Mouse (Mus musculus) forebrain, postnatal 0 days (tissue): Measurements from ENCODE around the gene Trim54. TPM values are rescaled to one million over a fixed set of nuclear protein-coding genes. Genes with fewer than 3 reads are reported as not detected.

Experiments used
- ATAC-seq: fragments of 200-750 bp; cut with Nextera tagmentation; 2 replicates; pipeline ENCODE4 v1.8.0; 2017; ENCODE audit warnings: mild to moderate bottlenecking, moderate library complexity
- DNase-seq: peaks from one replicate; pipeline ENCODE4 v3.0.0-alpha.2; 2015
- H3K27ac ChIP-seq: fragments of 300-500 bp; sonication (generic); 2 replicates; pipeline ENCODE4 v1.5.1; 2014; ENCODE audit warnings: low read depth, mild to moderate bottlenecking, antibody characterized with exemption, low read length, moderate library complexity, mixed read lengths
- H3K27me3 ChIP-seq: fragments of 300-500 bp; sonication (generic); 2 replicates; pipeline ENCODE4 v1.6.1; 2014; ENCODE audit warnings: mild to moderate bottlenecking, low read length, mixed read lengths; ENCODE audit not compliant: insufficient read depth
- H3K36me3 ChIP-seq: fragments of 300-500 bp; sonication (generic); 2 replicates; pipeline ENCODE4 v1.6.1; 2014; ENCODE audit warnings: mild to moderate bottlenecking, moderate library complexity; ENCODE audit not compliant: insufficient read depth
- H3K4me1 ChIP-seq: fragments of 300-500 bp; sonication (generic); 2 replicates; pipeline ENCODE4 v1.6.1; 2014; ENCODE audit warnings: antibody characterized with exemption; ENCODE audit not compliant: insufficient read depth
- H3K4me2 ChIP-seq: fragments of 300-500 bp; sonication (generic); 2 replicates; pipeline ENCODE4 v1.6.1; 2014; ENCODE audit warnings: low read depth, mild to moderate bottlenecking, moderate library complexity
- H3K4me3 ChIP-seq: fragments of 300-500 bp; sonication (generic); 2 replicates; pipeline ENCODE4 v1.5.1; 2014; ENCODE audit warnings: low read depth, low read length, mixed read lengths
- H3K9ac ChIP-seq: fragments of 300-500 bp; sonication (generic); 2 replicates; pipeline ENCODE4 v1.6.1; 2014; ENCODE audit warnings: mild to moderate bottlenecking
- H3K9me3 ChIP-seq: fragments of 300-500 bp; sonication (generic); 2 replicates; pipeline ENCODE4 v1.6.1; 2016; ENCODE audit warnings: low read length
- CTCF ChIP-seq: sonication (generic); IDR thresholded peaks from 2 replicates; pipeline ENCODE4 v1.5.1; 2016; ENCODE audit warnings: antibody characterized with exemption, control low read depth, low read depth
- WGBS: fragments of 180-500 bp; shearing (Covaris S2); extraction: QIAGEN DNeasy Blood & Tissue Kit; methylation state at CpG from one replicate; pipeline ENCODE4 v1.1.7; 2014; 5-methylcytosine and 5-hydroxymethylcytosine counted together
- polyA plus RNA-seq: library from polyadenylated mRNA; unstranded; fragments of >200 nt; fragmentation: Nextera tagmentation; extraction: Ambion mirVana; gene quantifications from 2 replicates; pipeline ENCODE4 v1.2.1, GENCODE M21; 2015
- total RNA-seq: library from RNA; depleted of rRNA; stranded (reverse); fragments of >200 nt; gene quantifications from 2 replicates; pipeline ENCODE4 v1.2.3, GENCODE M21; 2014; rRNA removed

The Trim54 gene
- total and polyA plus RNA-seq, 2 experiments from 2014 or later: not detected

DNA sequence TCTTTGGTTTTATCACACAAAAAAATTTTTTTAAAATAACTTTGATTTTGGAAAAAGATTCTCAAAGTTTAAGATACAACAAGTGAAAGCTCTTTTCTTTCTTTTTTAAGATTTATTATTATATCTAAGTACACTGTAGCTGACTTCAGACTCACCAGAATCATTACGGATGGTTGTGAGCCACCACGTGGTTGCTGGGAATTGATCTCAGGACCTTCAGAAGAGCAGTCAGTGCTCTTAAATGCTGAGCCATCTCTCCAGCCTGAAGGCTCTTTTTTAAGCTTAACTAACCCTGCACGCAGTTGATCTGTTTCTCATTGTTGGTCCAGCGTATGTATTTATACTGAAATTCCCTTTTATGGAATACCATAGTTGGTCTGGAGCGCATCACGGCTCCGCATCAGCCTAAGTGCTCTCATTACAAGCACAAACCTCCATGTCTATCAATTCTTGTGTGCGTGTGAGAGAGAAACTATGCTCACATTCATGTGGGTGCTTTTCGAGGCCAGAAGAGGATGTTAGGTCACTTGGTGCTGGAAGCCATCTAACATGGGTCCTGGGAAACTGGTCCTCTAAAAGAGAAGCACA lies 64.8 kb downstream of the Trim54 start:
- Histone ChIP-seq H3K9ac (no peak overlapping the region), H3K36me3 (no peaks in the 10 kb centered on the region), H3K4me3 (no peak overlapping the region), H3K27me3 (no peaks in the 10 kb centered on the region), H3K4me1 (peaks cover 9% of the 10 kb centered on the region; the same call in 1 of the 2 replicates), H3K27ac (no peak overlapping the region), H3K9me3 (no peaks in the 10 kb centered on the region), H3K4me2 (no peak overlapping the region)
- no peak for TF ChIP-seq CTCF
- DNase-seq (no peak), ATAC-seq (no peak)
- 94% methylated on average over 9 of the region's 9 CpGs for WGBS

DNA sequence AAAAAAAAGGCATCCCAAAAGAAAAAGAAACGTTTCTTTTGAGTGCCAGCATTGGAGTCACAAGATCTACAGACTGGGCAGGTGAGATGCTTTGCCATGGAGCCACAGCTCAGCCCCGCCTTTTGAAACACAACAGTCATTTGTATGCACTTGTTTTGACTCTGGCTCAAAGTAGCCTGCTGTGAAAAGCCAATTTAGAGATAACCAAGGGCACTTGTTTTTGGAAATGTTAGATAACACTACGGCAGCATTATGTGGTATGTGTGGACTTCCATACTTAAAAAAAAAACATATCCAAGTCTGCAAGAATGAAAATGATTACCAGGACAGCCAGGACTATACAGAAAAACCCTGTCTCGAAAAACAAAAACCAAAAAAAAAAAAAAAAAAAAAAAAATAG lies 67.2 kb downstream of the Trim54 start:
- ATAC-seq (no peak), DNase-seq (no peak)
- no peak for TF ChIP-seq CTCF
- H3K27ac ChIP-seq: no peak overlapping the region
- 60% methylated on average over 4 of the region's 4 CpGs for WGBS
- H3K4me2 ChIP-seq: no peak overlapping the region
- H3K9me3 ChIP-seq: no peaks in the 10 kb centered on the region
- H3K9ac ChIP-seq: no peak overlapping the region
- H3K27me3 ChIP-seq: no peaks in the 10 kb centered on the region
- peaks cover 18% of the 10 kb centered on the region for H3K36me3 ChIP-seq
- H3K4me1 ChIP-seq: peaks cover 8% of the 10 kb centered on the region; the same call in 1 of the 2 replicates
- no peak overlapping the region for H3K4me3 ChIP-seq

Other genes starting within 250 kb of the Trim54 start
- gene Tmem214, start 248.7 kb upstream of the Trim54 start, total RNA-seq: 51.2 and 61.4 TPM in 2 replicates
- gene Tmem214, start 248.7 kb upstream of the Trim54 start, polyA plus RNA-seq: 41.7 and 49.2 TPM in 2 replicates
- 36.6 and 52.2 TPM in 2 replicates for gene Agbl5, start 228.0 kb upstream of the Trim54 start, total RNA-seq
- gene Agbl5, start 228.0 kb upstream of the Trim54 start, polyA plus RNA-seq: 15.3 and 21.5 TPM in 2 replicates
- gene Ost4, start 208.9 kb upstream of the Trim54 start, total RNA-seq: 116 and 130 TPM in 2 replicates
- 190 and 236 TPM in 2 replicates for gene Ost4, start 208.9 kb upstream of the Trim54 start, polyA plus RNA-seq
- gene Emilin1, start 203.3 kb upstream of the Trim54 start, total RNA-seq: 10.0 and 11.3 TPM in 2 replicates
- gene Emilin1, start 203.3 kb upstream of the Trim54 start, polyA plus RNA-seq: 9.6 and 10.0 TPM in 2 replicates
- 4.5 and 5.3 TPM in 2 replicates for gene Khk, start 195.3 kb upstream of the Trim54 start, total RNA-seq
- gene Khk, start 195.3 kb upstream of the Trim54 start, polyA plus RNA-seq: 11.7 and 13.2 TPM in 2 replicates
- 67.3 and 82.1 TPM in 2 replicates for gene Cgref1, start 171.1 kb upstream of the Trim54 start, total RNA-seq
- 61.0 and 63.5 TPM in 2 replicates for gene Cgref1, start 171.1 kb upstream of the Trim54 start, polyA plus RNA-seq
- 23.7 and 42.7 TPM in 2 replicates for gene Preb, start 156.4 kb upstream of the Trim54 start, total RNA-seq
- 65.1 and 77.0 TPM in 2 replicates for gene Preb, start 156.4 kb upstream of the Trim54 start, polyA plus RNA-seq
- gene Tcf23, start 148.1 kb upstream of the Trim54 start, total RNA-seq: not detected in 2 replicates
- gene Tcf23, start 148.1 kb upstream of the Trim54 start, polyA plus RNA-seq: not detected in 2 replicates
- gene Atraid, start 68.4 kb upstream of the Trim54 start, total RNA-seq: 152 and 167 TPM in 2 replicates
- gene Atraid, start 68.4 kb upstream of the Trim54 start, polyA plus RNA-seq: 243 and 257 TPM in 2 replicates
- gene Slc5a6, start 67.8 kb upstream of the Trim54 start, total RNA-seq: 23.1 and 28.3 TPM in 2 replicates
- 17.3 and 22.2 TPM in 2 replicates for gene Slc5a6, start 67.8 kb upstream of the Trim54 start, polyA plus RNA-seq
- gene Cad, start 61.9 kb upstream of the Trim54 start, total RNA-seq: 28.7 and 31.1 TPM in 2 replicates
- gene Cad, start 61.9 kb upstream of the Trim54 start, polyA plus RNA-seq: 5.2 and 6.4 TPM in 2 replicates
- not detected in 2 replicates for gene Dnajc5g, start 10.4 kb upstream of the Trim54 start, total RNA-seq
- not detected in 2 replicates for gene Dnajc5g, start 10.4 kb upstream of the Trim54 start, polyA plus RNA-seq
- gene Slc30a3, start 8.5 kb upstream of the Trim54 start, total RNA-seq: 2.5 and 2.8 TPM in 2 replicates
- gene Slc30a3, start 8.5 kb upstream of the Trim54 start, polyA plus RNA-seq: 3.5 and 4.5 TPM in 2 replicates
- gene Ucn, start 22.1 kb downstream of the Trim54 start, total RNA-seq: not detected in 2 replicates
- not detected in 2 replicates for gene Ucn, start 22.1 kb downstream of the Trim54 start, polyA plus RNA-seq
- gene Mpv17, start 37.5 kb downstream of the Trim54 start, total RNA-seq: 40.0 and 51.5 TPM in 2 replicates
- 27.4 and 38.7 TPM in 2 replicates for gene Mpv17, start 37.5 kb downstream of the Trim54 start, polyA plus RNA-seq
- 6.4 and 9.3 TPM in 2 replicates for gene Gm29609, start 63.2 kb downstream of the Trim54 start, total RNA-seq
- 1.4 and 2.1 TPM in 2 replicates for gene Gm29609, start 63.2 kb downstream of the Trim54 start, polyA plus RNA-seq
- 36.8 and 49.8 TPM in 2 replicates for gene Gtf3c2, start 63.4 kb downstream of the Trim54 start, total RNA-seq
- 36.2 and 52.9 TPM in 2 replicates for gene Gtf3c2, start 63.4 kb downstream of the Trim54 start, polyA plus RNA-seq
- gene Snx17, start 76.5 kb downstream of the Trim54 start, total RNA-seq: 91.6 and 104 TPM in 2 replicates
- 96.9 and 108 TPM in 2 replicates for gene Snx17, start 76.5 kb downstream of the Trim54 start, polyA plus RNA-seq
- gene Eif2b4, start 76.7 kb downstream of the Trim54 start, total RNA-seq: 45.3 and 70.8 TPM in 2 replicates
- 76.6 and 95.3 TPM in 2 replicates for gene Eif2b4, start 76.7 kb downstream of the Trim54 start, polyA plus RNA-seq
- gene Zfp513, start 85.6 kb downstream of the Trim54 start, total RNA-seq: 6.7 and 10.9 TPM in 2 replicates
- 10.8 and 11.8 TPM in 2 replicates for gene Zfp513, start 85.6 kb downstream of the Trim54 start, polyA plus RNA-seq
- 93.4 and 102 TPM in 2 replicates for gene Ppm1g, start 104.0 kb downstream of the Trim54 start, total RNA-seq
- gene Ppm1g, start 104.0 kb downstream of the Trim54 start, polyA plus RNA-seq: 156 and 175 TPM in 2 replicates
- 106 and 132 TPM in 2 replicates for gene Nrbp1, start 124.2 kb downstream of the Trim54 start, total RNA-seq
- 127 and 133 TPM in 2 replicates for gene Nrbp1, start 124.2 kb downstream of the Trim54 start, polyA plus RNA-seq
- gene Gm9970, start 124.5 kb downstream of the Trim54 start, total RNA-seq: 0.62 and 0.92 TPM in 2 replicates
- 0.29 and 0.51 TPM in 2 replicates for gene Gm9970, start 124.5 kb downstream of the Trim54 start, polyA plus RNA-seq
- 2.6 and 8.6 TPM in 2 replicates for gene Krtcap3, start 135.0 kb downstream of the Trim54 start, total RNA-seq
- gene Krtcap3, start 135.0 kb downstream of the Trim54 start, polyA plus RNA-seq: 2.2 and 2.5 TPM in 2 replicates
- 31.1 and 42.6 TPM in 2 replicates for gene Ift172, start 174.4 kb downstream of the Trim54 start, total RNA-seq
- 9.9 and 12.8 TPM in 2 replicates for gene Ift172, start 174.4 kb downstream of the Trim54 start, polyA plus RNA-seq
- 156 and 201 TPM in 2 replicates for gene Fndc4, start 179.4 kb downstream of the Trim54 start, total RNA-seq
- gene Fndc4, start 179.4 kb downstream of the Trim54 start, polyA plus RNA-seq: 108 and 111 TPM in 2 replicates
- gene Gckr, start 180.7 kb downstream of the Trim54 start, total RNA-seq: 0.05 and 1.5 TPM in 2 replicates
- gene Gckr, start 180.7 kb downstream of the Trim54 start, polyA plus RNA-seq: 0.23 and 0.54 TPM in 2 replicates